Mouse (Mus musculus): ENCODE data around the gene Prrc2b. TPM values are rescaled to one million over a fixed set of nuclear protein-coding genes. Genes with fewer than 3 reads are reported as not detected.

The Prrc2b gene
- total RNA-seq, 2 experiments from 2014 or later = 138 to 145 TPM

GRCm38 (mm10) chr2:32137667-32138266 lies 13.1 kb upstream of the Prrc2b start:
- peak; percentile 99 for DNase-seq

GRCm38 (mm10) chr2:32139377-32139776 lies 11.5 kb upstream of the Prrc2b start:
- no peak for DNase-seq

DNA sequence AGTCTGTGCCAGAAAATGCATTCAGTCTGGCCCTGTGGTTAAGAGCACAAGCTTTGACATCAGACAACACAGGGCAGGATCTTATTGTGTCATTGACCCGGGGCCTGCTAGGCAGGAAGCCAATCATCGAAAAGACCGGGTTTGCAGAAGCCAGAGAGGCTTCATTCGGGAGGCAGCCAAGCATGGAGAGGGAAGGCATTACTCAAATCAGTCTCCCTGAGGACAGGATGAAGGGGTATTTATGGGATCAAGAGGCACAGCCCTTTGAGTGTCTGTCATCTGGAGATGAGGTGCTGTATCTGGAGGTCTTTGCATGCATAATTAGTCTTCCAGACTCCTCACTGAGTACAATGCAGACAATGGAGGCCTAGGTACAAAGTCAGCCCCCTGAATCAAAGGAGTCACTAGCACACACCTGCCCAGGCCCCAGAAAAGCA lies 10.4 kb upstream of the Prrc2b start:
- no peak for DNase-seq

DNA sequence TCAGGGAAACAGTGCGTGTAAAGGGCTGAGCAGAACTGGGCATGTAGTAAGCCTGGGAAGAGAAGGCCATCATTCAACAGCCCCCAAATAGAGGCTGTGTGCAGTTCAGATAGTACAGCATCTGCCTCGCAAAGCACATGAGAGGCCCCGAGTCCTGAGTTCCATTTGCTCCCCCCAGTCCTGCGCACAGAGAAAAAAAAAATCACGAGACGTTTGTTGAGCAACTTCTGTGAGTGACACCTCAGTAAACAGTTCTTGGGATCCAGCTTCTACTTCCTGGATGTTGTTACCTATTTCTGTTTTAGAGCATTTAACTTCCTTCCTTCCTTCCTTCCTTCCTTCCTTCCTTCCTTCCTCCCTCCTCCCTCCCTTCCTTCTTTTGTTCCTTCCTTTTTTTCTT lies 9.3 kb upstream of the Prrc2b start:
- DNase-seq = no peak

GRCm38 (mm10) chr2:32142368-32142767 lies 8.5 kb upstream of the Prrc2b start:
- no peak for DNase-seq

- DNase-seq = no peak
Observed at GRCm38 (mm10) chr2:32144633-32145032, 6.2 kb upstream of the Prrc2b start.

DNA sequence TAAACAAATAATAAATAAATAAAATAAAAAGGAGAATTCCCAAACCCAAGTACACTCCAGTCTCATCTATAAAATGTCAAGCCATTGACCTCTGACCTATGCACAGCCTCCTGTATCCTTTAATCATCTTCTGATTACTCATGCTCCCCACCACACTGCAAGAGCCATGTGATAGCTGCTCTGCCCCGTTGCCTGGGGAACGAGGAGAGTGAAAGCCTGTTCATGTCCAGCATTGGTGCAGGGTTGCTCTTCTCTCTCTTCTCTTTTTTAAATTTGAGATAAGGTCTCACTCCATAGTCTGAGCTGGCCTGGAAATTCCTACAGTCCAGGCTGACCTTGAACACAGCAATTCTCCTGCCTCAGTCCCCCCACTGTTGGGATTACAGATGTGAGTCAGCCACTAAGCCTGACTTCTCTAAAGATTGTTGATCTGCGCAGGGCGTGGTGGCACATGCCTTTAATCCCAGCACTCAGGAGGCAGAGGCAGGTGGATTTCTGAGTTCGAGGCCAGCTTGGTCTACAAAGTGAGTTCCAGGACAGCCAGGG lies 4.2 kb upstream of the Prrc2b start:
- no peak for DNase-seq

DNA sequence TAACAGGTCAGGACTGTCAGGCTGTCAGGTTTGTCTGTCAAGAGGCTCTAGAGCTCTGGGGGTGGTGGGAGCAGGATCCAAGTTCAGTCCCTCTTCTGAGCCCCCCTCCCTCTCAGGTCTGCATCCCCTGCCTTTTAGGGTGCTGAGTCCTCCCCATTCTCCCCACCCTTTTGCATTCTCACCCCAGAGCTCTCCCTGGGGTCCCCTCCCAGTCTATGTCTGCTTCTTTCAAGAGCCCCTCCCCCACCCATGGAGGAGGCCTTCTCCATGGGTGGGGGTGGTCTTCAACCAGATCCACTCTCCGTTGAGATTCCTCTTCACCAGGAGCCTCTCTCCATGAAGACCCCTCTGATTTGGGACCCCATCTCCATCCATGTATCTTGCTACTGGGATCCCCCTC lies 747 bp upstream of the Prrc2b start:
- no peak for DNase-seq

GRCm38 (mm10) chr2:32150562-32150923 lies 339 bp upstream of the Prrc2b start:
- no peak for DNase-seq

DNA sequence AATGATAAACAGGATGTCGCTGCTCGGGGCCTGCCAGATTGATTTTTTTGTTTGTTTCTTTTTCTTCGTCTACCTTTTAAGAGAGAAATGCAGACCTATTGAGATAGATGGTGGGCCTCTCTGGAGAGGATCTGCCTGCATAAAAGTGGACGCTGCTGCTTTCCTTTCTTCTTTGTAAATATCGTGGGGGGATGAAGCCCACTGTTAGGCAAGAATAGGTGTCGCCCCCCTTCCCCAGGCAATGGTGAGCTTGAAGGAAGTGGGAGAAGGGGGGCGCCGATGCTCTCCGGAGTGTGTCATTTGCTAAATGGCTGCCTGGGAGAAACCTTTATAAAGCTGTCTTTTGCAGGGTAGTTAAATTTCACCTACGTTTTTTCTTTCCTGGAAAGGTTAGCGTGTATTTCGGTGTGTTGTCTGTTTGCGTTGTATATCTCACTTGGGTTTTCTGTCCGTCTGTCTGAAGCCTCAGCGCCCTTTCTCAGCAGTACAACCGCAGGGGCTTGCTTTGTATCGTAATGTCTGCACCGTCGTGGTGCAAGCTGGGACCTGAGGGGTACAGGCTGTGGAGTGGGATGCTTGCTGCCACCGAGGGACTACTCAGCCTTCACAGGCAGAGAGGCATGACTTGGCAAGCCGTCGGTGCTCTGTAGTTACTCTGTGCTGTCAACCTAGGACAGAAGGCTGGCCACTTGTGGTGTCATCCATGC lies 931 bp downstream of the Prrc2b start:
- DNase-seq = peak; percentile 38

GRCm38 (mm10) chr2:32152367-32153034 lies 1.6 kb downstream of the Prrc2b start:
- DNase-seq = no peak

- DNase-seq = peak; percentile 46
Observed at GRCm38 (mm10) chr2:32153041-32153790, 2.3 kb downstream of the Prrc2b start.

- no peak for DNase-seq
Observed at GRCm38 (mm10) chr2:32153791-32154119, 2.9 kb downstream of the Prrc2b start.

GRCm38 (mm10) chr2:32154334-32154997 lies 3.6 kb downstream of the Prrc2b start:
- no peak for DNase-seq

GRCm38 (mm10) chr2:32154998-32155541 lies 4.2 kb downstream of the Prrc2b start:
- no peak for DNase-seq

DNA sequence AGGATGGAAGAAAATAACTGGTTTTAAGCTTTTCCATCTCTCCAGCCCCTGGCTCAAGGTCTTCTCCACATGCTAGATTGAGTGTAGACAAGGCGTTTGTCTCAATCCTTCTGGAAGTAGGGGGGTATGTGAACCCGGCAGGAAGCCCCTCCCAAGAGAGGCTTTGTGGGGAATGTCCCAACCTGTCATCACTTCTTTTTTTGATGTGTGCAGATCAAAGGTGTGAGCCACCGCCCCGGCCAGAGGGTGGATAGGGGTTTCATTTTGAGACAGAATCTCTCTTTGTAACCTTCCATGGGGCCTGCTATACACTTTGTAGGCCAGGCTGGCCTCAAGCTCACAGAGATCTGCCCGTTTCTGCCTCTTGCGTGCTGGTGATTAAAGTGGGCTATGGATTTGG lies 4.7 kb downstream of the Prrc2b start:
- DNase-seq = no peak

GRCm38 (mm10) chr2:32156645-32157044 lies 5.8 kb downstream of the Prrc2b start:
- DNase-seq = no peak

GRCm38 (mm10) chr2:32157328-32157727 lies 6.4 kb downstream of the Prrc2b start:
- no peak for DNase-seq

GRCm38 (mm10) chr2:32158616-32159239 lies 7.8 kb downstream of the Prrc2b start:
- DNase-seq = no peak

DNA sequence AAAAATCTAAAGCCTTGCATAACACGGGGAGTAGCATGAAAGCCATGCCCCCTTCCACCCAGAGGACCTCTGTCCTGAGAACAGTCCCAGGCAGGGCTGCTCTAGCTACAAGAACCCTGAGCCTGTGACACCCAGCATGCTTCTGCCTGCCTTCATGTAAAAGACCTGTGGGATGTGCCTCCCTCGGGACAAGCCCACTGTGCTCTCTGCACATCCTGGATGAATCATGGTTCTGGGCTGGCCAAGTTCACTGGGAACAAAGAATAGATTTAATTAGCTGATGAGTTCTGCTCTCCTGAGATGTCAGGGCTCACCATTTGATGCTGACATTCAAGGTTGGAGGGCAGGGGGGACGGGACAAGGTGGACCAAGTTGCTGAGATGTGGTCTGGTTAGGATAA lies 9.6 kb downstream of the Prrc2b start:
- no peak for DNase-seq

DNA sequence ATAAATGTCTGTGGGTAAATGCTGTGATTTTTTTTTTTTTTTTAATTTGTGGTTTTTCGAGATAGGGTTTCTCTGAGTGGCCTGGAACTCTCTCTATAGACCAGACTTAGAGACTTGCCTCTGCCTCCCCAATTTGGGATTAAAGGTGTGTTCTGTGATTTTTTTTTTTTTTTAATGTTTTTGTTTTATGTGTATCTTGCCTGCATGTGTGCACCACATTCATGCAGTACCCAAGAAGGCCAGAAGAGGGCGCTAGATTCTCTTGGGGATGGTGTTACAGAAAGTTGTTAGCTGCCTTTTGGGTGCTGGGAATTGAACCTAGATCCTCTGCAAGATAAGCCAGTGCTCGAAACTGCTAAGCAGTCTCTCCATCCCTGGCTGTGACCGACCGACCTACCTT lies 10.1 kb downstream of the Prrc2b start:
- peak; percentile 49 for DNase-seq

DNA sequence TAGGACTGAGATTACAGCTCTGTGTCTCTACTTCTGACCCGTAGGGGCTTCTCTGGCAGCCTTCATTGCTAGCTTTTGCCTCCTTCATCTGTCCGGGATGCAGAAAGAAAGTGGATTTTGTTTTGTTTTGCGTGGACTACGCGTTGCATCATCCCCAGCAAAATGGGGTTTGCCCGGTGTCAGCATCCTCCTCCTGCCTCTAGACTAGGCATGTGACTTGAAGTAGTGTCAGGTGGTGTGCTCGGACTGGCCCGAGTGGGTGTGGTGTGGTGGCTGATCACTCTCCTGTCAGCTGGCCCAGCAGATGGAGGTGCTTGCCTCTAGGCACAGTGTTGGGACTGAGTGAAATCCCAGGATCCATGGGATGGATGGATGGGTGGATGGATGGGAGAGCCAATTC lies 11.2 kb downstream of the Prrc2b start:
- DNase-seq = no peak
